Mouse (Mus musculus) forebrain, embryonic 14.5 days (tissue): ENCODE data around the gene Rpl22. TPM values are rescaled to one million over a fixed set of nuclear protein-coding genes. Genes with fewer than 3 reads are reported as not detected.
A peak's percentile ranks its signal among the peaks of the same experiment; 100 is the strongest.

Experiments
- ATAC-seq: fragments of 200-750 bp; cut with Nextera tagmentation; 2 replicates; pipeline ENCODE4 v1.8.0; 2017; ENCODE audit warnings: mild to moderate bottlenecking, moderate library complexity
- DNase-seq: peaks from one replicate; pipeline ENCODE4 v3.0.0-alpha.2; 2015; ENCODE audit warnings: low spot score
- H3K27ac ChIP-seq: fragments of 300-500 bp; sonication (generic); 2 replicates; pipeline ENCODE4 v1.5.1; 2014; ENCODE audit warnings: low read depth, mild to moderate bottlenecking, control low read depth, low read length, moderate library complexity
- H3K27me3 ChIP-seq: fragments of 300-500 bp; sonication (generic); replicated peaks from 2 replicates; pipeline ENCODE4 v1.6.1; 2014; ENCODE audit warnings: low read length, control low read depth, mixed read lengths; ENCODE audit not compliant: control insufficient read depth, insufficient read depth
- H3K36me3 ChIP-seq: fragments of 300-500 bp; sonication (generic); 2 replicates; pipeline ENCODE4 v1.6.1; 2014; ENCODE audit warnings: low read length, control low read depth; ENCODE audit not compliant: control insufficient read depth, insufficient read depth
- H3K4me1 ChIP-seq: fragments of 300-500 bp; sonication (generic); 2 replicates; pipeline ENCODE4 v1.6.1; 2014; ENCODE audit warnings: antibody characterized with exemption, low read length, control low read depth; ENCODE audit not compliant: control insufficient read depth, insufficient read depth
- H3K4me2 ChIP-seq: fragments of 300-500 bp; sonication (generic); 2 replicates; pipeline ENCODE4 v1.6.1; 2014; ENCODE audit warnings: mild to moderate bottlenecking, control low read depth, low read length
- H3K4me3 ChIP-seq: fragments of 300-500 bp; sonication (generic); 2 replicates; pipeline ENCODE4 v1.5.1; 2014; ENCODE audit warnings: low read depth, low read length, control low read depth
- H3K9ac ChIP-seq: fragments of 300-500 bp; sonication (generic); 2 replicates; pipeline ENCODE4 v1.6.1; 2014; ENCODE audit warnings: mild to moderate bottlenecking, low read length, control low read depth, moderate library complexity
- H3K9me3 ChIP-seq: fragments of 300-500 bp; sonication (generic); replicated peaks from 2 replicates; pipeline ENCODE4 v1.6.1; 2016; ENCODE audit warnings: low read length, control low read depth, mixed read lengths; ENCODE audit not compliant: control insufficient read depth
- WGBS: fragments of 180-500 bp; shearing (Covaris S2); extraction: QIAGEN DNeasy Blood & Tissue Kit; methylation state at CpG from one replicate; pipeline ENCODE4 v1.1.7; 2014; 5-methylcytosine and 5-hydroxymethylcytosine counted together
- polyA plus RNA-seq: library from polyadenylated mRNA; unstranded; fragments of >200 nt; fragmentation: Nextera tagmentation; extraction: Ambion mirVana; gene quantifications from 2 replicates; pipeline ENCODE4 v1.2.1, GENCODE M21; 2014

Gene Rpl22
- polyA plus RNA-seq, 1 experiment from 2014 or later = 235 TPM

DNA sequence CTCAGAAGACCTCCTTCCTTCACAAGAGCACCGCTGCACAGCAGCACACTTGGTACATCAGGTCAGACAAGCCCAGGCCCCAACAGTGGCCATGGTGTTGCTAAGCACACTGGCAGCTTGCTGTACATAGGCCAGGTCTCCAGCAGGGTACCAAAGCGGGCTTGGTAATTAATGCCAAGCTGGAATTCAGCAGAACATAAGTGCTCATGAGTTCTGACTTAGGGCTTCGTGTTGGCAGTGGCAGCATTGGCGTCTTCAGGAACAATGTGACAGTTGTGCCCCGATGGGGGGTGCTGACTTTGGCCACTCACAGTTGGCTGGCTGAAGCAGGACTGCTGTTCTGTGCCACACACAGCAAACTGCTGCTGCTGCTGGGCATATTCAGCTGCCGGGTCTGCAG is 20.9 kb upstream of the Rpl22 start:
- Histone ChIP-seq H3K27me3 (no peaks in the 10 kb centered on the region), H3K9me3 (no peaks in the 10 kb centered on the region), H3K4me3 (no peak overlapping the region), H3K4me1 (no peaks in the 10 kb centered on the region), H3K27ac (no peak overlapping the region), H3K36me3 (peaks cover 58% of the 10 kb centered on the region), H3K9ac (no peak overlapping the region), H3K4me2 (no peak overlapping the region)
- WGBS = 89% methylated on average over 6 of the region's 6 CpGs
- DNase-seq = no peak
- ATAC-seq = no peak

DNA sequence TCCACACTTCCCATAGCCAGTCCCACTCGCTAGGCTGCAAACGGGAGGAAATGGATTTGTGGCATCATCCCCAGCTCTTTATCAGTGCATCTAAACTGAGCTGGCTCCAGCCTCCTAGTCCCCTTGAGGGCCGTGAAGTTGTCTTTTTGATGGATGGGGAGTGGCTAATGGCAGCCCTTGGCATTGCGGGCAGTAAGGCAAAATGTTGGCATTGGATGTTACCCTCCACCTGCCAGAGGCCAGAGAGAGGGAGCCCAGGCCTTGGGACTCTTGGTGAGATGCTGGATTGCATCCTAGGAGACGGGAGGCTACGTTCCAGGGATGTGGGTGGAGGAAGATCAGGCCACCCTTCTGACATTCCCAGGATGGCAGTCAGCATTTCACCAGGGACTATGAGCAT is 19.6 kb upstream of the Rpl22 start:
- H3K36me3 ChIP-seq = peaks cover 50% of the 10 kb centered on the region
- no peak overlapping the region for H3K4me3 ChIP-seq
- WGBS = 88% methylated on average over 6 of the region's 6 CpGs
- H3K27ac ChIP-seq = no peak overlapping the region
- ATAC-seq (no peak), DNase-seq (no peak)
- H3K4me1 ChIP-seq = no peaks in the 10 kb centered on the region
- H3K9ac ChIP-seq = no peak overlapping the region
- H3K9me3 ChIP-seq = no peaks in the 10 kb centered on the region
- peaks cover 4% of the 10 kb centered on the region; the same call in 1 of the 2 replicates for H3K27me3 ChIP-seq
- no peak overlapping the region for H3K4me2 ChIP-seq

DNA sequence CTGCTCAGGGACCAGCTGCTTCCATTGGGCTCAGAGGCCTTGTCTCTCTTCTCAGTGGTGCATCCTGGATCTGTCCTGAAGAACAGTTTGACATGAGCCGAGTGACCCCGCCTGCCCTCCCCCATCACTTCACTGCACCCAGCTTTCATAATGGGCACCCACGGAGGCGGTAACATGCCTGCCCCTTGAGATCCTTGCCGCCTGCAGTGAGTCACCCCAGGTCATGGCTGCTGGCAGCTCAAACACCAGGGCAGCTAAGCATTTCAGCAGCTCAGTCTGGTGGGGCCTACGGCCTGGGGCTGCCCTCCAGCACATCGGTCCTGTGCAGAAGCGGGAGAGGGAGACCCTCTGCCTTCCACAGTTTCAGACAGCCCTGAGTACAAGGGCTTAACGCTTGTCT is 18.0 kb upstream of the Rpl22 start:
- Histone ChIP-seq H3K9ac (no peak overlapping the region), H3K27ac (no peak overlapping the region), H3K4me3 (no peak overlapping the region), H3K27me3 (peaks cover 19% of the 10 kb centered on the region), H3K36me3 (peaks cover 36% of the 10 kb centered on the region), H3K4me1 (no peaks in the 10 kb centered on the region), H3K4me2 (no peak overlapping the region), H3K9me3 (no peaks in the 10 kb centered on the region)
- 90% methylated on average over 9 of the region's 9 CpGs for WGBS
- ATAC-seq (no peak), DNase-seq (no peak)

DNA sequence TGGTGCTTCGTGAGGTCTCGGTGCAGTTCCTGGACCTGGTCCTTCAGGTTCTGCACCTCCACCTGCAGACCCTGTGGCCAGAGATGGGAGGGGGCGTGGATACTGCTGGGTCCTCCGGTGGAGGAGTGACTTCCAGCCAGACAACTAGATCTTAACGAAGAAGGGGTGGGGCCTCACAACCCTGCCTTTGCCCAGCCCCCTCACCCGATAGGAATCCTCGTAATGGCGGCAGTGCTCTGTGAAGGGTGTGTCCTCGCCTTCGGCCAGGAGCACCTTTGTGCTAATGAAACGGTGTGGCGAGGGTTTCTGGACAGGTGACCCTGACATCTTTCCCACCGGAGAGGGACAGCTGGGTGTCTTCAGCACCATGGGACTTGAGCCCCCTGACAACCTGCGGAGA is 13.4 kb upstream of the Rpl22 start:
- no peak for ATAC-seq

DNA sequence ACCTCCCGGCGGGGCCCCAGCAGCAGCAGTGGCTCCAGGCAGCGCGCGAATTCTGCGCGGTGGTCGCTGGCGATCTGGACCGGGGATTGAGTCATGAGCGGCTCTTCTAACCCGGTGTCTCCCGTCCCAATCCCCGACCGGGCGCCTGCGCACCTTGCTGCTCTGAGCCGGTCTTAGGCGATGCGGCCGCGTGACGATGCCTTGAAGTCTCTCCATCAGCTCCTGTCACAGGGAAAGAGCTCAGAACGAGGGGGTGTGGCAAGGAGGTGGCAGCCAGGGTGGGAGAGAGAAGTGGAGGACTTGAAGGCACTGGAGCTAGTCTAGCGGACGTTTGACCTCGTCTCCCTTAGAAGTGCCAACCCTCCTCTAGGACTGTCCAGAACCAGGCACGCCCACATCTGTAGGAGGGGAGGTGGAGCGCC is 12.3 kb upstream of the Rpl22 start:
- WGBS = 1% methylated on average over 29 of the region's 29 CpGs
- Histone ChIP-seq H3K9me3 (no peaks in the 10 kb centered on the region), H3K4me3 (peak overlapping the region; percentile 24), H3K9ac (peak overlapping the region; percentile 29; the same call in 1 of the 2 replicates), H3K36me3 (peaks cover 7% of the 10 kb centered on the region; the same call in 1 of the 2 replicates), H3K4me2 (peak overlapping the region; percentile 49), H3K4me1 (peaks cover 7% of the 10 kb centered on the region), H3K27ac (no peak overlapping the region), H3K27me3 (peaks cover 71% of the 10 kb centered on the region)
- ATAC-seq (peak; percentile 32), DNase-seq (no peak)

More for the DNA sequence above, 13.4 kb upstream of the Rpl22 start:
- Histone ChIP-seq H3K9ac (no peak overlapping the region), H3K4me2 (peak overlapping the region; percentile 12; the same call in 1 of the 2 replicates), H3K4me1 (peaks cover 7% of the 10 kb centered on the region), H3K27me3 (peaks cover 61% of the 10 kb centered on the region), H3K36me3 (peaks cover 11% of the 10 kb centered on the region; the same call in 1 of the 2 replicates), H3K9me3 (no peaks in the 10 kb centered on the region), H3K27ac (no peak overlapping the region), H3K4me3 (0 out of 2 replicates have a peak overlapping the region, but pooled peaks have one; percentile 24)
- no peak for DNase-seq
- WGBS = 2% methylated on average over 14 of the region's 14 CpGs

DNA sequence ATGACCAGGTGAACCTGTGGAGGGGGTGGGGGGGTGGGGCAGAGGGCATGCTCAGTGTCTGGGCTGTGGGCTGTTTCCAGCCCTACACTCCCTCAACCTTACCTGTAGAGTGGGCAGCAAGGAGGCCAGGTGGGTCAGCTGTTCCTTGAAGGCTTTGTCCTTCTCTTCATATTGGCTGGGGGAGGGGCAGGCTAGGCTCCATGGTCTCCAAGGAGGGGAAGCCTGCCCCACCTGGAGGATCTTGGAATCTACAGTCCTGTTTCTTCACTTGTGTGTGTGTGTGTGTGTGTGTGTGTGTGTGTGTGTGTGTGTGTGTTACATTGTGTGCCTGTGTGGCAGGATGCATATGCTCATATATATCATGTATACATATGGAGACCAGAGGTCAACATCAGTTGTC is 11.6 kb upstream of the Rpl22 start:
- no peak overlapping the region for H3K9ac ChIP-seq
- H3K4me3 ChIP-seq = no peak overlapping the region
- 0 out of 2 replicates have a peak, but pooled peaks have one; percentile 45 for ATAC-seq

DNA sequence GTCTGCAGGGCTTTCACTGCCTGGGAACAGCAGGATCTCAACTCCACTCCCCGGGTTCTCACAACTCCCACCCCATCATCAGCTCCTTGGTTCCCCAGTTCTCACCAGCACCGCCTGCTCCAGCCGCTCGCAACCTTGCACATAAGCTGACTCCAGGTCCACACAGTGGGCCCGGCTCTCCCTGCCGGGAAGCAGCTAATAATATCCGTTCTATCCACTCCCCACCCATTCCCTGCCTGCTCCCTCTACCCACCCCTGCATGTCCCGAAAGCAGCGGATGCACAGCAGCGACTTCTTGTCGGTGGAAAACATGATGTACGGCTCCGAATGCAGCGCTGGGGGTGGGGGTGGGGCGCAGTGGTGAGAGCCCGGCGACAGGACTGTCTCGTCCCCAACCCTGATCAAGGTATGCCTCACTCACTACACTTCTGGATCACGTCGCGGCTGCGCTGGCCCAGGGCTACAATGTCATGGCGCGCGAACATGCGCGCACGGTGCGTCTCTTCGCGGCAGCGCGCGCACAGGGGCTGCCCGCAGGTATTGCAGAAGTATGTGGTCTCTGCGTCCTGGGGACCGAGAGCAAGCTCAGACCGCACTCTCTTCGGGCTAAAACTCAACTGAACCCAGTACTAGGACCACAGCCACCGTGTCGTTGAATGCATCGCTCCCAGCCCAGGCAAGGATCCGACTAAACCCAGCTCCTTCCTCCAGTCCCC is 9.9 kb upstream of the Rpl22 start:
- Histone ChIP-seq H3K36me3 (no peaks in the 10 kb centered on the region), H3K27ac (no peak overlapping the region), H3K27me3 (peaks cover 79% of the 10 kb centered on the region), H3K4me3 (peak overlapping the region; percentile 22), H3K4me1 (peaks cover 7% of the 10 kb centered on the region), H3K4me2 (peak overlapping the region; percentile 44), H3K9ac (0 out of 2 replicates have a peak overlapping the region, but pooled peaks have one; percentile 25), H3K9me3 (no peaks in the 10 kb centered on the region)
- ATAC-seq (no peak), DNase-seq (no peak)
- WGBS = under 1% methylated on average over 43 of the region's 43 CpGs

More for the DNA sequence above, 11.6 kb upstream of the Rpl22 start:
- Histone ChIP-seq H3K4me2 (no peak overlapping the region), H3K27me3 (peaks cover 78% of the 10 kb centered on the region), H3K36me3 (peaks cover 2% of the 10 kb centered on the region; the same call in 1 of the 2 replicates), H3K9me3 (no peaks in the 10 kb centered on the region), H3K4me1 (peaks cover 7% of the 10 kb centered on the region), H3K27ac (no peak overlapping the region)
- peak; percentile 55 for DNase-seq

DNA sequence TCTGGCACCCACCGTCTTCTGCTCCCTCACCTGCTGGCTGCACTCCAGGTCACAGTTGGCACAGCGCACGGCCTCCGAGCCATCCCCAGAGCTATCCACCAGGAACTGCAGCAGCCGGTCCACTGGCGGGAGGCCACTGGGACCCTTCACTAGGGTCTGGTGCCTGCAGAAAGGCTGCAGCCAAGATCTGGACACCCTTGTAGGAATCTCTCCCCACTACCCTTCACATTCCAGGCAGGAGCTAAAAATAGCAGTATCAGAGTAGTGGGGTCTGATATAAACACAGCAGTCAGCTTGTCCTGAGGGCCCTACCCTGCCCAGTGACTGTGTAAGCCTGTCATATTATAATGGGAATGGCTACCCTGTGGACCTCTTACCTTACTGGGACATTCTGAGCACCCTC is 7.9 kb upstream of the Rpl22 start:
- no peak for ATAC-seq
- H3K9ac ChIP-seq = no peak overlapping the region
- no peak overlapping the region for H3K4me3 ChIP-seq
- no peak for DNase-seq
- no peak overlapping the region for H3K27ac ChIP-seq
- no peaks in the 10 kb centered on the region for H3K9me3 ChIP-seq
- no peaks in the 10 kb centered on the region for H3K36me3 ChIP-seq
- H3K4me2 ChIP-seq = no peak overlapping the region
- peaks cover 7% of the 10 kb centered on the region for H3K4me1 ChIP-seq
- peaks cover 59% of the 10 kb centered on the region for H3K27me3 ChIP-seq
- 74% methylated on average over 6 of the region's 6 CpGs for WGBS
